Mouse (Mus musculus) layer of hippocampus, postnatal 36 days (tissue): Measurements from ENCODE around the gene Galnt14. TPM values are rescaled to one million over a fixed set of nuclear protein-coding genes. Genes with fewer than 3 reads are reported as not detected.

Source experiments
- DNase-seq, 2 experiments: peaks; one replicate each; pipeline ENCODE4 v3.0.0; 2022
- total RNA-seq, 2 experiments: library from RNA; stranded (reverse); gene quantifications; 2 replicates each; pipeline ENCODE4 v1.2.3; 2021

Galnt14 gene
- total RNA-seq, 2 experiments from 2014 or later, result 22.2 to 23.3 TPM

DNA sequence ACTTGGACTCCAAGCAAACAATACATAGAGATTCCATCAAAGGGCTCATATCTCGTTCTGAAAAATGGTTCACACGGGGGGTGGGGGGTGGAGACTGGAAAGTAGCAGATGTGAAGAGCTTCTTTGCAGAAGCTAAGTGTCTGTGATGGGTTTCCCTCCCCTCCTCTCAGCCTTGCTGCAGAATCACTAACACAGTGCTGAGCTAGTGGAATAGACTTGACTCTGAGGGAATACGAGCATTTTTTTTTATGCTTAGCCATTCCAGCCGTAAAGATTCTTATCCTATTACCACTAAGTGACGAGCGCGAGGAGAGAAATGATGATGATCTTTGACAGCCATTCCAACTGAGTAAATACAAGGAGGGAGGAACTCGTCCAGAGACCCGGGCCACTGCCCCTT lies 142.0 kb downstream of the Galnt14 start:
- DNase-seq, result no peak

DNA sequence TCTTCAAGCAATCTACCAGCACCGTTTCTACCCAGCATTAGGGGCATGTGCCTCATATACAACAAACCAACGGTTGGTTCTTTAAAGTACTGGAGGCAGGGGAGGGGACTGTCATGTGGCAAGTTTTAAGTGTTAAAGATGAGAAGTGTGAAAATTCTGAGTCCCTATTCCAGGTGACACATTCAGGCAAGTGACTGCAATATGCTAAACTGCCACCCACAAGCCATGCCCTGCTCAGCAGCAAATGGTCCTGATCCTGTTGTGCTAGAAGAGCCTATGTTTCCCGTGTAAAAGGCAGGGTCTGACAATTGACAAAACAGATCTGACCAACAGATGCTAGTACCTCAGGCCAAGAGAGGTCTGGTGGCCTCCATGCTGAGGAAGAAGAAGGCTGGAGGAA lies 149.1 kb downstream of the Galnt14 start:
- no peak for DNase-seq

GRCm38 (mm10) chr17:73560208-73560784 lies 150.0 kb downstream of the Galnt14 start:
- DNase-seq, result no peak

GRCm38 (mm10) chr17:73559498-73559897 lies 150.8 kb downstream of the Galnt14 start:
- no peak for DNase-seq

GRCm38 (mm10) chr17:73557101-73557500 lies 153.2 kb downstream of the Galnt14 start:
- no peak for DNase-seq

- DNase-seq, result no peak
Observed at GRCm38 (mm10) chr17:73556436-73556835, 153.8 kb downstream of the Galnt14 start.

DNA sequence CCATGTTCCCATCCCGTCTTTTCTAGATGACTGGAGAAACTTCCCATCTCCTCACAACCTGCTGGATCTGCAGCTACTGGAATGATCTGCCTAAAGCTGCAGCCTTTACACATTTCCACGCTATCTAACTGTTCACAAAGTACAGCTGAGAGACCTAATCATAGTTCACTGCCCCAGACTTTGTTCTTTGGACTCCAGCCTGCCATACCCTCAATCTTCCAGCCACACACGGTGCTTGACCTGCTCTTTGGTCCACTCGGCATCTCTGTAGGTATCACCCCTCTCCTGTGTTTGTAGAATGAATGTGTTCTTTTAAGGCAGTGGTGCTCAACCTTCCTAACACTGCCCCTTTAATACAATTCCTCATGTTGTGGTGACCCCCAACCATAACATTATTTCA lies 155.6 kb downstream of the Galnt14 start:
- no peak for DNase-seq

DNA sequence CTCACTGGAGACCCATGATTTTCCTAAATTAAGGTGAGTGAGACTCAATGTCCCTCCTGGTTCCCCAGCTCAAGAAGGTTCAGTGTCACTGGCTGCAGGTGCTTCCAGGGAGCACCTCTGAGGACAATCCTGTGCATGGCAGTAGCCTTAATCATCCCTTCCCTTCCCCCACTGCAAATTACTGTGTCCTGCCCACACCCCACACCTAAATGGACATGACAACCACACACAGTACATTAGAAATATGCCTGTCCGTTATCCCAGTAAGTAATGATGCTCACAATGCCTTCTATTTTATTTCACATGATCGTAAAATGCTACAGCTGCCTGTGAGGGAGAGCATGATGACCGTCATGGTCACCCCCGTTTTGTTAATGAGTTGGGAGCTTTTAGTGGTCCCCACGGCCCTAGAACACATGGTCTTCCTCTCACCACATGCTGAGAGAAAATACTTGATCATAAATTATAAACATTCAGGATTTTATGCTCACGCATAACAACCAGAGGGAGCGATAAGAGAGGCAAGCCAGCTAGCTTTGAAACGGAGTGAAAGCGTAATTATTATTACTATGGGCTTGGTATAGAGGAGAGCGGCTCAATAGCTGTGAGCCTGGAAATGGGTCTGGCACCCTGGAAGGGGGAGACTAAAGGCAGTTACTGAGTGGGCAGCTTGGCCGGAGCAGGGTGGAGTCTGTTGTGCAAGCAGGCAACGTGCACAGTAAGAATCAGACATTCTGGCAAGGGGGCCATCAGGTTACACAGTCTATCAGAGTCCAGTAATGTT lies 161.3 kb downstream of the Galnt14 start:
- no peak for DNase-seq

- DNase-seq, result no peak
Observed at GRCm38 (mm10) chr17:73548119-73548518, 162.1 kb downstream of the Galnt14 start.

DNA sequence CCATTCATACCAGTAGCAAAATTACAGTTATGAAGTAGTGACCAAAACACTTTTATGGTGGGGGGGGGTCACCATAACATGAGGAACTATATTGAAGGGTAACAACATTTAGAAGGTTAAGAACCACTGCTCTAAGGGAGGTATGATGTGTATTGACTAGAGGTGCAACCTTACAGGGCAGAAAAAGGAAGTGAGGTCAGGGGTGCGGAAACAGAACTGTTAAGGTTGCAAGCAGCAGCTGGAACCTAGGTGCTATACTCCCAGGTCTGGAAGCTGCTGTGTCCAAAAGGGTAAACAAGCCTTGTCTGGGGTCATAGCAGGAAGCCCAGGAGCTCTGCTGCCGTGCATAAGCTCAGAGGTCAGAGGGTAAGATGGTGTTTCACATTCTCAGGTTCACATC lies 162.8 kb downstream of the Galnt14 start:
- no peak for DNase-seq

- peak; percentile 20 to 48 for DNase-seq
Observed at GRCm38 (mm10) chr17:73541911-73542310, 168.3 kb downstream of the Galnt14 start.

DNA sequence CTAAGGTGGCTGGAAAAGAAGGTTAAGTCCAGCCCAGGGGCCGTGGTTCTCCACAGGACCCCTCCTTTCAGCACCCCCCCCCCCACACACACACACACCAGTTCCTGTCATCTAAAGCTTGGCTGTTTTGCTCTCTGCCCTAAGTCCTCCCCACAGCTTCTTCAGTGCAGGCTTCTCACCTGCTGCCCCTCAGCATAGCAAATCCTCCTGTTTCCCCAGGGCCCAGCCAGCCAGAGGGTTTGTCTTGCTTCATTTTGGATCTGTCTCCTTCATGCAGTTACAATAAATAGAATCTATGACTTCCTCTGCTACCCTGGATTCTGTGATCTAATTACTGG lies 169.1 kb downstream of the Galnt14 start:
- DNase-seq, result no peak

DNA sequence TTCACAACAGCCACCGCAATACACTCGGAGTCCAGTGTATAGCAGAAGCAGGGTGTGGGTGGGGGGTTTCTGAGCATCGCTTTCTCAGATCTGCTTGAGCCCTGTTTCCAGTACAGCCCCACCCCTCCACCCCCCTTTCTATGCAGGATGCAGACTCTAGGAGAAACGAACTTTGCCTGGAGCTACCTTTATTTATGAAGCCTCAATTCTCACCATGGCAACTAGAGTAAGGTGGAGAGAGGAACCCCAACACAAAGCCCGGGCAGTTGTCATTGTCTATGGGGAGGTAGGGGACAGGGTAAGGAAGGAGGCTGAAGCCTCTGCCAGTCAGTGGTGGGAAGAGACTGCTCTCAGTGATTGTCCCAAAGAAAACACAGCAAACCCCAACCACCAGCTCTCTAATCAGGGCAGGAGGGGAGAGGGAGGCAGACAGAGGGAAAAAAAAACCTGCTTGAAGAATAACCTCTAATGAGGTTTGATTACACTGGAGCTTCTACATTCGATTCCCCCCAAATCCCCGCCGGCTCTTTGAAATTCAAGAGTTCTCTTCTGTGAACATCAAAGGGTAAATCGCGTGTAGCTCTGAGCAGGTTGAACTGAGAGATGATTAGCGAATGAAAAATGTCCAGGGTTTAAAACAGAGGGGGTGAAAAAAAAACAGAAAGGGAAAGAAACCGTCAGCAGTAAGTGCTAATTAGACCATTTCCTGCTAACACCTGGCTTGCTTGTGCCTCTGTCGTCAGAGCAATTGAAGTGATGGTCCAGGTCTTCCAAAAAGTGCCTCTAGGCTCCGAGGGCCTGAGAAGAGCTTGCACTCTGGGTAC lies 169.6 kb downstream of the Galnt14 start:
- no peak for DNase-seq

DNA sequence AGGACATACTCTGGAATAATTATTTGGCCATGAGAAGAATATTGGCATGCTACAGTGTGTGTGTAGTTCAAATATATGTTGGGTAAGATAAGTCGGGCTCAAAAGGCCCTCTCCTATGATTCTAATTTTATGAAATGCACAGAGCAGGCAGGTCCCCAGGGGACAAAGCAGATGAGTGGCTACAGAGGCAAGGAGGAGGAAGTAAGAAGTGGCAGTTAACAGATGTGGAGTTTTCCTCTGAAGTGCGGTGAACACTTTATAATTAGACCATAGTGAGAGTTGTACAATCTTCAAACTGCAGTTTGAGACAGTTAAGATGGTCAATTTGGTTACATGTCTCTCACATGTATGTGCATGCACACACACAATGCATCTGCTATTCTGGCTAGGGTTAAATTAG lies 178.4 kb downstream of the Galnt14 start:
- no peak for DNase-seq

DNA sequence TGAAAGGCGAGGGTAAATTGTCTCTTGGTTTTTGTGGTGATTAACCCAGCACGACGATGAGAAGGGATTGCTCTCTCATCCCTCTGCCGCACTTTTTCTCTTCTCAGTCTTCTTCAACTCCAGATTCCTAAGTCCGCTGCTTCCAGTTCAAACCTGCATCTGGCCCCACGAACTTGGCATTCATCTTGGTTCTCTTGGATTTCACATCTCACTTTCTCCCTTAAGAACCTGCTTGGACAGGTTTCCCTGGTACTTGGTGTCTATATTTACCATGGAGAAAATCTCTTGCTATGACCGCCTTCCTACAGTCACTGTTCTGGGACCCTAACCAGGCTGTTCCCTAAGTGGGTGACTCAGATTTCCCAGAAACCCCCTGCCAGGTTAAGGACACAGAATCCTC lies 188.1 kb downstream of the Galnt14 start:
- DNase-seq, result no peak

DNA sequence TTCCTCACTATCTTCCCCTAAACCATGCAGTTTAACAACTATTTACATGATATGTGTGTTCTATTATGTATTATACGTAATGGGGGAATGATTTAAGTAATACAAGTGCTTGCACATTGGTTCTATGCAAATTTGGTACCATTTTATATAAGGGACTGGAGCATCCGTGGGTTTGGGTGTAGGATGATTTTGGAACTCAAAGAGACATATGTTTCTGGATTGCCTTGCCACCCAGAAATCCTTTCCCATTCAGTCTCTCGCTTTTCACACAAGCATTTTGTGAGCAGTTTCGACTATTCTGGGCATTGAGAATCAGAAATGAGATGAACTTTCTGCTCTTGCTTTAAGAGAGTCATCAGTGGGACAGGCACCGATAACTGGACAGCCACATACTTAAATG lies 190.9 kb downstream of the Galnt14 start:
- DNase-seq, result no peak

DNA sequence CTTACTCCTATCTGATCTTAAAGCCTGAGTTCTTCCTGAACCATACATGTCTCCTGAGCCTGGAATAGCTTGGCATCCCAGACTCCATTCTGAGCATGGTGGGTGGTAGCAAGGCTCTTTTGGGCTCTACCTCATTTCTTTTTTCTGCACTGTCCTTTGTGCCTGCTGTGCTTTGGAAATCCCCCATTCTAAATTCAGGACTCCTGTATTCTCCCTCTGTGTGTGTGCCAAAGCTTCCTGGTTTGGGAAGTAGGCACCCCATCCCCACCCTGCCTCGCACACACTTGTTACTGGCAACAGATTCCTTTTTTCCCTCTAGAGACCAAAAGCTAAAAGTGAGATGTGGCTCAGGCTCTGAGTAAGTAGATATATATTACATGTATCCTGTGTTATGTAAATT lies 191.9 kb downstream of the Galnt14 start:
- DNase-seq, result no peak

DNA sequence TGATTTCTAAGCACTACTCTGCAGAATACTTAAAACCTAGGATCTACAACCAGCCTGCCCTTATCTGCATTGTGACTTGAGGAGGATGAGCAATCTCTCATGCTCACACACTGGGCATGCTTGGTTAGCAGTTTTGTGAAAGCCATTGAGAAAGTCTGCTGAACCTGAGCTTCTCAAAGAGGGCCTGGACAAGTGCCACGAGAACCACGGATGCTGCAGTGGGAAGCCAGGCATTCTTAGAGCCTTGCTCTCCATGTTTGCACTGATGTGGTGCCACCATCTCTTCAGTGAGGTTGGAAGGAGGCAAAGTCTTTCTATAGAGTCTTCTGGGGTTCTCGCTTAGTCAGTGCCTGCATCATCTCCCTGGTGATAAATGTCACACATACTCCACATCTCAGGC lies 194.7 kb downstream of the Galnt14 start:
- DNase-seq, result no peak

- DNase-seq, result no peak
Observed at GRCm38 (mm10) chr17:73514862-73515261, 195.4 kb downstream of the Galnt14 start.

DNA sequence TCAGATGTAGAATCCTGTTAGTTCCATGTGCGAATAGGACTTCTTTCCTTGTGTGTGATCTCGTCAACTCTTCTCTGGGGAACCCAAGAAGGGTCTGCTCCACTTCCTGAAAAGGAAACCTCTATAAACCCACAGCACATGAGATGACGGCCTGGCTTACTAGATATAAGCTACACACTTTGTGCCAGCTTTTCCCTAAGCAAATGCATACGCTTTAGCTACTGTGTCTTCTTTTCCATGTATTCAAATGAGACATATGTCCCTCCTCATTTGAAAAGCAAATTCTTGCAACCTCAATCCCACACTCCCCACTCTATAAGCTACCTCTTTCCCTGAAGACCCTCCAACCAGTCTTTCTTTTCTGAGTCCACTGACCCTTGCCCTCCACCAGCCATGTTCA lies 196.0 kb downstream of the Galnt14 start:
- DNase-seq, result no peak

DNA sequence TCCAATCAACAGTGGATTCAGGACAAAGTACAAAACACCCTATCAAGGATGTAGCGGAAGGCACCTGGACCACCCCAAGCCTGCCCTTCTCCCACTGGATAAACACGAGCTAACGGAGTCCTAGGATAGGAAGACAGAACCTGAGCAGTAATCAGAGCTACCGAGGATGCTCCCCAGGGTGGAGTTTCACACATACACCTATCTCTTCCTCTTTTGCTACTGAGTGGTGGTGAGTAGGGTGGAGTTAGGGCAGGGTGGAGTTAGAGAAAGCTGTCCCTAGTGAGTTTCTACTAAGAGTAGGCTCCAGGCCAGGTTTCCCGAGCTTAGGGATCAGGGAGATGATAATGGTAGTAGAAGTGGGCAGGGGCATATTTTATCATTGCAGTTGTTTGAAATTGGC lies 197.4 kb downstream of the Galnt14 start:
- DNase-seq, result no peak

DNA sequence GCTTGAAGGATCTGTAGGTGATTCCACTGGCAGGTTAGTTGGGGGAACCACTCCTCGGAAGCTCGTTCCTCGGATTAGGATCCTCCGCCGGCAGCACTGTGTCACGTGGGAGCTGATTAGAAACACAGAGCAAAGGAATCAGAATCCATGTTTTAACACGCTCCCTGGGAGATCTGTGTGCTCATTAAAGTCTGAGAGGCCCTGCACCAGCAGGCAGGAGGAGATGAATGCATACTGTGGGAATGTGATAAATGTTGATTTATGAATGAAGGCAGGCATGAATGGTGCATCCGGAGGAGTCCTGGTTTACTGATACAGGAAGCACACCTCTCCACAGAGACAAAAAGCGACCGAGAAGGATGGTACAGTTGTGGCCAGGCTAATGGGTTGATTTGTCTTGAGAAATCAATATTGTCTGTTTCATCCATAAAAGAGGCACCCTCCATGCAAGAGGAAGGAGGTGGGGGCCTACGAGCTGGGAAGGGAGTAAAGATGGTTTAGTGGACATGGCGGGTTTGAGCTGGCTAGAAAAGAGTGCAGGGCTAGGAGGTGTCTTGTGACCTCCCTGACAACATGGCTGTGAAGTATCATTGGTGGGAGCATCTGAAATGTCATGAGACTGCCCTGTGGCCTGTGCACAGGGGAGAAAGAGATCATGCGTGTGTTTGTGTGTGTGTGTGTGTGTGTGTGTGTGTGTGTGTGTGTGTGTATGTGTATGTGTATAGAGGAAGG lies 202.3 kb downstream of the Galnt14 start:
- DNase-seq, result no peak

DNA sequence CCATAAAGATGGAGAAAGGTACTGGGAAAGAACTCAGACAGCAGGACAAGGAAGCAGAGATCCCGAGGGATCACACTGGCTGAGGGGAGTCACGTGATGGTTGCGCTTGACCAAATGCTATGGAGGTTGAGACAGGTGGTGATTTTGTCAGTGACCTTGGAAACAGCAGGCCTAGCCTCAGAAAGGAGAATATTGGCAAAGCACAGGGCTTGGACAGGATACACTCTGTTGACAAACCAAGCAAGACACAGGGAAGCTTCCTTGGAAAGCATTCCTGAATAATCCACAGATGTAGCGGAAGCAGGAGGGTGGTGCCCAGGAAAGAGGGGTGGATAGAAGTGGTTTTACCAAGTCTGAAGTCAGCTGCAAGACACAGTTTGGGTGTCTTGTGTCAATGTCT lies 206.1 kb downstream of the Galnt14 start:
- no peak for DNase-seq
